Mouse (Mus musculus): Measurements from ENCODE around the gene Sbf2.
"Not testable (repeated sequence)": the region's sequence is repeated elsewhere in the genome, so short reads cannot be mapped to it uniquely, and the experiment has no call there.

Sbf2 gene

DNA sequence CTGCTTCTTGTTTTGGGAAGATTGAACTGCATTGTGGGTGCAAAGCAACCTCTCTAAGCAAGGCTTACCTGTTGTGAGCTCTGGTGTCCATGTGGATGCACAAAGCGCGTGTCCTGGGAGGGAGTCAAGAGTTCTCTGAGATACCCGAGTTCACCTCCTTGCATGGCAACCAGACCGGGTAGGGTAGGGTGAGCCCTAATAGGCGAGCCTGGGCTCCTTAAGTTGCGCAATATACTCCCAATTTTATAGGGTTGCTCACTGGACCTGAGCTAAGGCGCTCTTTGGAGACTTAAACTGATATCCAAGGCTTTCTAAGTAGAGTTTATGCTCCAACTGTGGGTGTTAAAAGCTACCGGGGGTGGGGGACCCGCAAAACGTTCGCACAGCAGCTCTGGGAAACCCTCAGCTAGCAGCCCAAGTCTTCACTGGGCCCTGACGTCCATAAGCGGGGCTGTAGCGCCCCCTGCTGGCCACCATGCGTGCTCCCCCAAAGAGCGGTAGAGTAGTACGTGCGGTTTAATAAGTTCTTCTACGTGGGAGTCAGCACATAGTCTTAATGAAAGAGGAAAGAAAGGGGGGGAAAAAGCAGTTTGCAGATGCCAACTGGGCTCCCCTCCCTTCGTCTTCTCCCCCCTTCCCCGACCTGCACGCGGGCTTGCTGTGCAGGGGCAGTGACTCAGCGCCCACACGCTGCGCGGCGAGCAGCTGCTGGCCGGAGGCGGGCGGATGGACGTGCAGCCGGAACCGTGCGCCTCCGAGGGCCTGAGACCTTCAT, 15.4 kb upstream of the Sbf2 start:
- DNase-seq = peak; percentile 89

DNA sequence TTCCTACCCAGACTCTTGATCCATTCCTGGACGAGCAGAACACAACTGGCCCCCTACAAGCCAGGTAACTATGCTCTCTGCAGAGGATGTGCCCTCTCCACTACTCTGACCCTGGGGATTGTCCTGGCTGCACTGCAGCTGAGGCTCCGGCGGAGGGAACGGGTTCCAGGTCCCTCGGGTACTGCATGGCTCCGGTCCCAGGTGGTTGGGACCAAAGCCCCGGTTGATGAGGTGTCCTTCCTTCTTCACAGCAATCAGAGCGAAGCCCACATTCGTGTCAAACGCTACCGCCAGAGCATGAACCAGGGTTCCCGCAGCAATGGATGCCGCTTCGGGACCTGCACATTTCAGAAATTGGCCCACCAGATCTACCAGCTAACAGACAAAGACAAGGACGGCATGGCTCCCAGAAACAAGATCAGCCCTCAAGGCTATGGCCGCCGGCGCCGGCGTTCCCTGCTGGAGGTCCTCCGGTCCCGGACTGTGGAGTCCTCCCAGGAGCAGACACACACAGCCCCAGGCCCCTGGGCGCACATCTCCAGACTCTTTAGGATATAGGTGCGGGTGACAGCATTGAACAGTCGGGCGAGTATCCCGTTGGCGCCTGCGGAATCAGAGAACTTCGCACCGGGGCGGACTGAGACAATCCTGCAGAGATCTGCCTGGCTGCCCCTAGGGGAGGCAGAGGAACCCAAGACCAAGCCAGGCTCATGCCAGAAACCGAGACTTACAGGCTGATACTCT, 14.1 kb upstream of the Sbf2 start:
- no peak for DNase-seq

DNA sequence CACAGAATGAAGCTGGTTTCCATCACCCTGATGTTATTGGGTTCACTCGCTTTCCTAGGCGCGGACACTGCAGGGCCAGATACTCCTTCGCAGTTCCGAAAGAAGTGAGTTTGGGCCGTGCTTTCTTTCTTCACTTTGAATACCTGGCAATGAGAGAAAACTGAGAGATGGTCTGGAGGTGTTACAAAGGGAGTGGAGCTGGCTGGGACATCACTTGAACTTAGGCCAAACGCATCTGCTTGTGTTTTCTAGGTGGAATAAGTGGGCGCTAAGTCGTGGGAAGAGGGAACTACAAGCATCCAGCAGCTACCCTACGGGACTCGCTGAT, 13.5 kb upstream of the Sbf2 start:
- no peak for DNase-seq

DNA sequence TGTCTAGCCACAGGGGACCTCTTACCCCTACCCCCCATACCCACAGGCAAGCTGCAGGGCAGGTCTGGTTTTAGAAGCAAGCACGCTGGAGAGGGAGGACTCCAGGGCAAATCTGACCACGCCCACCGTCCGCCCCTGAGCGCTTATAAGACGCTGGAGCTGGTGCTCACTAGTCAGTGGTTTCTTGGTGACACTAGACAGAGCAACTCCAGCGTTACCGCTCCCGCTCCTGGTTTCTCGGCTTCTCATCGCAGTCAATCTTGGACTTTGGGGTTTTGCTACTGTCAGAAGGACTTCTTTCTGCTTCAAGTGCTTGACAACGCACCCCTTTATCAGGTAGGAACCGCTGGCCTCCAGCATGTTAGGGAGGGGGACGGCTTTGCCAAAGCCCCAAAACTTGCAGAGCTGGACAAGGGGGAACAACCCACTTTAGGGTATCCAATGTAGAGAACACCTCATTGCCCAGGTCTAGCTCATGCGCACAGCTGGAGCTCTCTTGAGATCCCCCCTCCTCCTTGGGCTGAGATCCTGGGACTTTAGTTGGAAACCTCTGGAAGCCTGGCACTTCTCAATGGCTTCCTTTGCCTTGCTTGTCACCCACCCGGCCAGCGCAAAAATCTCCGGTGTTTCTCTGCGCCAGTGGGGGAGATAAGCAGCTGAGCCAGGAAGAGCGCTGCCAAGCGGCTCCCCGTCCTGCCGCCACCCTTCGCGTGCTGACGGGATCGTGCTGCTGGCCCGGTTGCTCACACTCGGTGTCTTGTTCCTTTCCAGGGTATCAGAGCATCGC, 13.0 kb upstream of the Sbf2 start, which contains the start of gene Adm:
TSS of gene Adm (plus strand) at position 176 of the 787 bp plus-strand sequence.
- peak; percentile 94 for DNase-seq

DNA sequence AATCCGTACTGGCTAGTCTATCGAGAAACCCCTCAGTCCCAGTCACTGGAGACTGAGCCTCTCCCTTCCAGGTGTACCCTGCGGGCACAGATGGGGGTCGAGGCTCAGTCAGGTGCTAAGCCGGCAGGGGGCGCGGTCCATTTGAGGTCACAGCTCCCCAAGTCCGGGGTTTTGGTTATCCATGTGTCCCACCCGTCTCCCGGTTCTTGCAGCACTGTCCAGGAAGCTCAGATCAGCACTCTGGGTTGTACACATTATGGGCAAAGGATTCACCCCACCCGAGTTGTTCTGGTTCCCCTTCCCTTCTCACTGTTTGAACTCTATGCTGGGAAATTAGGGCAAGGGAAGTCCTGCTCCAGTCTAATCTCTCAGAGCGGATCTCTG, 12.4 kb upstream of the Sbf2 start:
- DNase-seq = no peak

DNA sequence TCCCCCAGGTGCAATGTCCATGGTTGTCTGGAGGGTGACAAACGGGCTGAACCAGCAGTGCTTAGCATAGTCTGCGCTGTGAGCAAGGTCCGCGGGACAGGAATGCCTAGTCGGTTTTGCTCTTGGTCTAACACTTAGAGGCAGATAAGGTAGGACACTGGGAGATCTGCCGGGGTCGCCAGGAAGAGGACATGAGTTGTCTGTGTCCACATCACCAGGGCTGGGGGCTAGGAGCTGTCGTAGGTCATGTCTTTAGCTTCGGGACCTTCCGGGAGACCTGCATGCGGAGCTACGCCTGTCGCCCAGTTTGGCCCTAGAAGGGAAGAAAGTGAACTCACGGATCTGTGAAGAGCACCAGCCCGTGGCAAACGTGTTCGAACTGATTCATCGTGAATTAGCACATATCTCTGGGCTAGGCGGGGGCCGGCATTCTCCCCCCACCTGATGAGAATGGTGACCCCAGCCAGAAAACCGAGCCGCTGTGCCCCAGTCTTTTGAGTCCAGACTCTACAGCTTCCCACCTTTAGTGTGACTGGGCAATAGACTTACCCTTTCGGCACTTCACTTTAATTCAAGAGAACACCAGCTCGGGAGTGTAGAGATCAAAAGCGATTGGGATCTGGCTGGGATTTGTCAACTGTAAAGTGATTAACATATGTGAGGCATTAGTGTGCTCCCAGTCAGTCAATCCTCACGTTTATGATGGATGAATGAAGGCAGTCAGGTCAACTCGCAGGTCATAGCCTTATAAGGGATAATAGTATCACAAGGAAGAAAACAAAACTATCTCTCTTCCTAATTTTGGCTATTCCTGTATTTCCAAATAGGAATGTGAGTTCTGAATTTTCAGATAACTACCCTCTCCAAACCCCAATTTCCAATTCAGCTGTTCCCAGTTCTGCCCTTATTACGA, 11.7 kb upstream of the Sbf2 start:
- no peak for DNase-seq

DNA sequence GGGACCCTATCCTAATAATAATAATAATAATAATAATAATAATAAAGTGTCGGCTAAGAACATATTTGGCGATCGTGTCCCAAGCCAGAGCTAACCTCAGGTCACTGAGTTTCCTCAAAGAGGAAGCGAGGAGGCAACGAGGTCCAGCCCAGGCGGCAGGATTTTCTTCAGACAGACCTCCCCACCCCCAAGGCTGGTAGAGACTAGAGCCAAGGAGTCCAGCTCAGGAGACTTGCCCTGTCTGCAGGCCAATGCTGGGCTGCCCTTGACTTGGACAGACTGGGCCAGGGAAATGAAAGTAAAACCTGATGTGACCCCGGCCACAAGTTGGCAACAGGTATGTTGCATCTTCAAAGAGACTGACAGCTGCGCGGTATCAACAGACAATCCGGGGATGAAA, 10.8 kb upstream of the Sbf2 start:
- no peak for DNase-seq

DNA sequence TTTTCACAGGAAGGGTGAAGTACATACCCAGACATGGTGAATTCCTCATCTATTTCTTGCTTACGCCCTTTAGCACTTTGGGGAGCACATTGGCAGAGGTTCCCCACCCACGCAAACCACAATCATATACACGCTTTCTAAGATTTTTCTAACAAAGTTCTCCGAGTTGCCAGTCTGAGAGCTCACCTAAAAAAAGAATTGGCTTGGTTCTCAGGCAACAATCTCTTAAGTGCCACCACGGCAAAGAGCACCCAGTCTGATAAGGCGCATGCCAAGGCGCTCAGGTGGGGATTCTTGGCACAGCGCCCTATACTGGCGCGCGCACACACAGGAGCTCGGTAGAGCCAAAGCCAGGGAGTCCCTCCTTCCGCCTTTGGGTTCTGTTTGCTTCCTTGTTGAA, 10.2 kb upstream of the Sbf2 start:
- peak; percentile 86 for DNase-seq

DNA sequence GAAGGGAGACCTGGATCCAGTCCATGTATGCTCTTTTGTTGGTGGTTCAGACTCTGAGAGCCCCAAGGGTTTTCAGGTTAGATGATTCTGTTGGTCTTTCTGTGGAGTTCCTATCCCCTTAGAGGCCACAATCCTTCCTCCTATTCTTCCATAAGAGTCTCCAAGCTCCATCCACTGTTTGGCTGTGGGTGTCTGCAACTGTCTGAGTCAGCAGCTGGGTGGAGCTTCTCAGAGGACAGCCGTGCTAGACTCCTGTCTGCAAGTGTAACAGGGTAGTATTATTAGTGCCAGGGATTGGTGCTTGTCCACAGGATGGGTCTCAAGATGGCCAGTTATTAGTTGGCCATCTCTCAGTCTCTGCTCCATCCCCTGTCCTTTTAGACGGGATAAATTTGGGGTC, 9.3 kb upstream of the Sbf2 start:
- DNase-seq = no peak

DNA sequence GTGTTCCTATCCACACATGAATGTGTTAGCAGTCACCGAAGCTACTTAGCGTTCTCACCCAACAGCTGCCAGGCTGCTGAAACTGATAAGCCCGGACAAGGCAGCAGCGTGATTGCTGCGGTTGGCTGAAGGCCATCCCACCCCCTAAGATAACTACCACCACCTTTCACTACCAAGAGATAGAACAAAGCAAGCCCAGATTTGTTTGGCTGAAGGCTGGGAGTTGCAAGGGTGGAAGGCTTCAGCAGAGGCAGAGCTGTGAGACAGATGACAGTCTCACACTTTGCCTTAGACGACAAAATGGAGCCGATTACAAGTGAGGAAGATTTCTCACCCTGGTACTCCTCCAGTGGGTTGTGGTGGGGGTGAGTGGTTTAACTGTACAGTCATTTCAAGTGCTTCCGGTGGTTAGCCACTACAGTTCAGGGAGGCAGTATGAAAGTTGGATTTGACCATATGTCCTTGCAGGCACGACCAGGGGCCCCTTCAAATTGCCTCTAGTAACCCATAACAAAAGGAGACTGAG, 4.4 kb upstream of the Sbf2 start:
- no peak for DNase-seq

DNA sequence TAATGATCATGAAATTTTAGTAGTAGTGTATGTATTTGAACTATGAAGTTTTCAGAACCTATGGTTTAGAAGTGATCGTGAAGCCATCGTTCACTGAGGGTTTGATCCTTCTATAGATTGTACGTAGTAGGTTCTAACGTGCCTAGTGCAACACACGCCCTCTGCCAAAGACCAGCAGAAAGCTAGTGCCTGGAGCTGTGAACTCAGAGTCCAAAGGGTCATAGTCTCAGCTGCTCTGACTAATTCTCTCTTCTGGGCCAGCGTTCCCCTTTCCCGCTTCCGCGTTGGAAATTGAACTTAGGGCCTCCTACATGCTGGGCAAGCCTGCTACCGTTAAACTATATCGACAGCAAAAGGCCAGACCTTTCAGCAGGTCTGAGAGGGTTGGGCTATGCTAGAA, 1.1 kb upstream of the Sbf2 start:
- DNase-seq = peak; percentile 35

DNA sequence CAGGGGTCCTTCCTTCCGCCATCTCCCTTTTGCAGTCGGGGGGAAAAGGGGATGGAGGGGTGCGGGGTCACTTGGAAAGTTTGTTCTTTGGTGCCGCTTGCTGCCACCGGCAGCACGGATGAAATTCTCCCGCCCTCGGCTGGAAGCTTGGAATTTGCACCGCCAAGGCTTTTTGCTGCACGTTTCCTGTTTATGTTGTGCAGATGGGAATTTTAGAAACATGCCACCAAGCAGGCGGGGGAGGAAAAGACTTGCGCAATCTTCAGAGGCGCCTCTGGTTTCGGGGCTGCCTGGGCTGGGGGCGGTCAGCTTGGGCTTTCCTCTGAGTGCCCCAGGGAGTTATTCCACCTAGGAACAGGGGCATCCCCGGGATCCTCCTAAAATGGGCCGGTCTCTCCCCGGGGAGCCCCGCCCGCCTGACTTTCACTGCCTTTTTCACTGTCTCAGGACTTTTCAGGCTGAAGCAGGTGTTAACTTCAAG, 469 bp upstream of the Sbf2 start:
- DNase-seq = peak; percentile 86

DNA sequence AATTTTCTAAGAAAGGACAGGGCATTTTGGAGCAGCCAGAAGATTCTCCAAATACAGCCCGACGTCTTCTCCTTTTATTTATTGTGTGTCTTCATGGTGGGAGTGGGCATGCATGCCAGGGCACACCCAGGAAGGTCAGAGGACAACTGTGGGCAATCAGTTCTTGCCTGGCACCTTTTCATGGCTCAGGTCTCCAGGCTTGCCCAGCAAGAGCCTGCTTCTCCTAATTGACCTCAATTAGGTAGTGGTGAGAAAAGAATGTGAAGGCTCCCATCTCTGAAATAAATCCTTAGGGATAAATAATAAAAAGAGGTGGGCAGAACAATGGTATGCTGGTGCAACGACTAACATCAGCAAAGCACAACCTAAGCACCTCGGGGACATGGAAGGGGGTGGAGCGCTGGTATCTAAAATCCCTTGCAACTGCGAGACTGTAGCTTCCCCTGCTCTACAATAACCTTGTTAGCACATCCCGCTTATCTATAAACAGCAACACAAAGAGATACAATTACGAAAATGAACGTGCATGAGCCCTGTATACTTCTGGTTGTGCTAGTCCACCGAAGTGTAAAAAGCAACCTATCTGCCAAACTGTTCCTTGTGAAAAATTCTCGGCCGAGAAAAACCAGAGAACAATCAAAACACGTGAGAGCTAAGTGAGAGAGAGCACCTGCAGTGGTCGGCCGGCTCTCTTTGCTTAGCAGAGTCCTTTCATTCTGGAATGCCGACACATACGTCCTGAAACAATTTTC, 1.2 kb downstream of the Sbf2 start:
- DNase-seq = peak; percentile 23

DNA sequence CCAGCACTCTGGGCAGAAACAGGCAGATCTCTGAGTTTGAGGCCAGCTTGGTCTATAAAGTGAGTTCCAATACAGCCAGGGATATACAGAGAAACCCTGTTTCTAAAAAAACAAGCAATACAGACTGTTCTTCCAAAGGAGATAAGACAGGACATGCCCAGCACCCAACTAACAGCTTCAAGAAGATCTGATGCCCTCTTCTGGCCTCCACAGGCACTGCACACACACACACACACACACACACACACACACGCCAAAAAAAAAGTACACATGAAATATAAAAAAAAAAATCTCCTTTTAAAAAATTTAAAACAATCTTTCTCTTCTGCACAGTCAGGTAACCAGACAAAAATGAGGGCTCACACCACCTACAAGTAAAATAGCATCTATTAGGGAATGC, 7.8 kb downstream of the Sbf2 start:
- DNase-seq = no peak

DNA sequence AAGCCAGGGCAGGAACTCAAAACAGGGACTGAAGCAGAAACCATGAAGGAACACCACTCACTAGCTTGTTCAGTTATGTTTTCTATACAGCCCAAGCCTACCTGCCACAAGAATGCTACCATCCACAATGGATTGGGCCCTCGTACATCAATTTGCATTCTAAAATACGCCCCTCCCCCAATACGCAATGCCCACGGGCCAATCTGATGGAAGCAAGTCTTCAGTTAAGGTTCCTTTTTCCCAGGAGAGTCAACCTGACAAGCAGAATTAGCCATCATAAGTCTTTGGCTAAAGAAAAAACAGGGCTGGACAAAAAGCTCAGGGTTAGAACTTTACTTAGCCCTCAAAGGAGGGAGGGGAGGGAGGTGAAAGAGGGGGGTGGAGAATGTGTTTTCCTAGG, 9.2 kb downstream of the Sbf2 start:
- no peak for DNase-seq

DNA sequence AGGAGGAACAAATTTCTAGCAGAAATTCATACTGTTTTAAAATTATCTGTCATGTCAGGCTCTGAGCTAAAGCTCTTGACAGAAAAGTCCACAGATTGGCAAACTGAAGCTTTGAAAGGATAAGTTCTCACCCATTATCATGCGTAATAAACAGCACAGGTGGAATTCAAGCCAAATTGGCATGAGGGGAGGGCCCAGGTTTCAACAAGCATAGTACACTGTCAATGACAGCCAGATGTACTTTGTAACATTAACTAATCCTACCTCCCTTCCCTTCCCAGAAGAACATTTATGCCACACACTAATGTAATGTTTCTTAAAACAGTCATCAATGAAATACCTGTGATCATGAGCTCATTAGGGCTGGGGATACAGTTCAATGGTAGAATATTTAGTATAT, 17.6 kb downstream of the Sbf2 start:
- no peak for DNase-seq

DNA sequence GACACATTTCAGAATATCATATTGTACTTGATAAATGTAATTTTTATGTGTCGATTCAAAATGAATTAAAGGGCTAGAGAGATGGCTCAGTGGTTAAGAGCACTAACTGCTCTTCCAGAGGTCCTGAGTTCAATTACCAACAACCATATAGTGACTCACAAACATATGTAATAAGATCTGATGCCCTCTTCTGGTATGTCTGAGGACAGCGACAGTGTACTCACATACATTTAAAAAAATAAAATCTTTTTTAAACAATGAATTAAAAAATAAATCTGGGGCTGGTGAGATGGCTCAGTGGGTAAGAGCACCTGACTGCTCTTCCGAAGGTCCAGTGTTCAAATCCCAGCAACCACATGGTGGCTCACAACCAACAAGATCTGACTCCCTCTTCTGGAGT, 20.7 kb downstream of the Sbf2 start:
- not testable (repeated sequence) for DNase-seq

DNA sequence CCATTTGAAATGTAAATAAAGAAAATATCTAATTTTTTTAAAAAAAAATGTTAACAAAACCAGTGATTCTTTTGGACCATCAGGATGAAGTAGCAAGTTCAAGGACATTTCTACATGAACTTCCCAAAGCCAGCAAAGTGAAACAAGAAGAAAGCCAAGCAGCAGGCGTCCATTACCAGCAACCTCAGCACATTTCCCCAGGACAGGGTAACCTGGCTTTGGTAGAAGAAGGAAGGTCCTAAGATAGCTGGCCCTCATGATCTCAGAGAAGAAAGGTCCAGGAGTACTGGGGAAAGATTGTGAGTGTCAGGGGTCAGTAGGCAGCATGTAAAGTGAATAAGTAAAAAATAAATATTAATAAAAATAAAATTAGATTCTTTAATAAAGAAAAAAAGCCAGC, 27.0 kb downstream of the Sbf2 start:
- DNase-seq = no peak

DNA sequence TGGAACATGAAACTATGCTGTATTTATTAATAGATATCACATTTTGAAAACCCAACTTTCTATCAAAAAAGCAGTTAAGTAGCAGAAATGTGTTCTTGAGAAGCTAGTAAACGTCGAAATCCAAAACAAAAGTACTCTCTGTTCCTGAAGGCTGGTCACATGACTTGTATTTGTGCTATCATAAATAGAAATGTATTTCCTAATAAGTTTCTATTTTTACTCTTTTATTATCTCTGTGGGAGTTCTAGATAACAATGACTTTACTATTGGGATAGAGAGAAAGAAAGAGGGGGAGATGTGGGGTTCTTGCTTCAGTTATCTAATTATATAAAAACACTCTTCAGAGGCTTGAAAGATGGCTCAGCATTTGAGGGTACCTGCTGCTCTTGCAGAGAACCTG, 29.5 kb downstream of the Sbf2 start:
- no peak for DNase-seq

DNA sequence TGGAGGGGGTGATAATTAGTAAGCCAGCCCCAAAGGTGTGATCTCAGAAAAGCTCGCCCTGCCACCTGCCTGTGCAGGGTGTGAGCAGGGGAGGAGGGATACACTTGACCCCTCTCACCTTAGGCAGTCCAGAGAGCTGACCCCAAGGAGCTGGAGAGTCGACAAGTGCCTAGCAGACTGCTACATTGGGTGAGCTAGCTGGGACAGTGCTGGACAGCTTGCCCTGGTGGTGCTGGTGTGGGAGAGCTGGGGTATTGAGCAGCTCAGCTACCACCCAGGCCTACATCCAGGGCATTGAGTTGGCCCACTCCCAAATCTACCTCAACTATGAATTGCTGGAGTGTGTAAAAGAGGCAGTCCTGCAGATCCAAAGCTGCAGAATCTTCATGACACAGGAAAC, 30.6 kb downstream of the Sbf2 start:
- DNase-seq = no peak

DNA sequence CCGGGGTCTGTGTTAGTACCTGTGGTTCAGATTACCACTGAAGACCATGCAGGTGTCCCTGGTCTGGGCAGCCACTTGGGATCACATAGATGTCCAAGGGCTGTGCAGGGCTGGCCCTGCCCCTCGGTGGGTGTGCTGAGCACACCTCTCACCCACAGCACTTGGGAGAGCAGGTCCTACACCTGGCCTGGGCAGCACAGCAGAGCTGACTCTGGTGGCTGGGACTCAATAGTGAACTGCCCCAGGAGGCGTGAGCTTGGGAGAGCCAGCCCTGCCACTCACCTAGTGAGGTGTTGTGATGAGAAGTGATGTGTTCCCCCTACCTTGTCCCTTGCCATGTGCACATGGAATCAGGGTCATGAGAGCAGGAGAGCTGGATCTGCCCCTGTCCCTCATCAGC, 31.0 kb downstream of the Sbf2 start:
- DNase-seq = no peak
